Mouse (Mus musculus): Measurements from ENCODE around the gene C1qa. TPM values are rescaled to one million over a fixed set of nuclear protein-coding genes. Genes with fewer than 3 reads are reported as not detected.

C1qa gene
- polyA plus RNA-seq, 1 experiment from 2014 or later, result 30.7 TPM

DNA sequence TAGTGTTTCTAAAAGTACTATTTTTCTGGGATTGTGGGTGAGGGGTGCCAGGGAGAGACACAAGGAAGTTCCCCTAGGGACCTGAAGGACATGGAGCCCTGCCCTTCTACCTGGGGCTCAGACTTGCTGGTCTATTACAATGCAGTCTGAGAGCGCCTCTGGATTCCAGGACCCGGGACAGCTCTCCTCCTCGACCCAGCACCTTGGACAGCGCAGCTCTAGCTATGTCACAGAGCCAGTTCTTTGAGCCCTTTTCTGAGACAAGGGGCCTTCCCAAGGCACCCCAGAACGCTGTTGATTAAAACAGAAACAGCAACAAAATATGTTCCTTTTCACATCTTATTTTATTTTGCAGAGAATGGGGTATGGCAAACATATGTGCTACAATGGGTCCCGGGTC lies 25.9 kb upstream of the C1qa start:
- ATAC-seq (replicated peaks; ENCODE audit: insufficient number of reproducible peaks, insufficient read depth, low FRiP score, low read depth), result no peak
- Histone ChIP-seq H3K4me2 (no peak overlapping the region), H3K9ac (no peak overlapping the region), H3K27me3 (peaks cover 59% of the 10 kb centered on the region), H3K4me3 (no peak overlapping the region), H3K9me3 (replicated peaks) (no peaks in the 10 kb centered on the region), H3K27ac (no peak overlapping the region), H3K4me1 (replicated peaks) (no peaks in the 10 kb centered on the region), H3K36me3 (no peaks in the 10 kb centered on the region)
- WGBS, result 5% methylated on average over 6 of the region's 6 CpGs

DNA sequence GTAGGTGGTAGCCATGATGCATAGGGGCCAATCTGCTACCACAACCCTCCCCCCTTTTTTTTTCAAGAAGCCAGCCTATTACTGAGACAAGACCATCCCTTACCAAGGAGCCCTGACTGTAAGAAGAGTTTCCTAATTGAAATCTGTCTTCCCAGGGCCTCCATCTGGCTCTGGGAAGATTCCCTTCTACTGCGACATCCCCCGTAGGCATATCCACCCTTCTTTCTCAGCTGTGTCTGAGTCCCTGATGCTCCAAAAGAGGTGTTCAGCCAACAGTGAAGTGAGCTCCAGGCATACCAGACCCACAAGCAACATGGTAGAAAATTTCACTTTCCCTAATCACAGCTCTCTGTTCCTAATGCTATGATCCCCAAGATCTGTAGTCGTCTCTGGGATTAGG lies 20.9 kb upstream of the C1qa start:
- Histone ChIP-seq H3K36me3 (no peaks in the 10 kb centered on the region), H3K9me3 (replicated peaks) (no peaks in the 10 kb centered on the region), H3K4me1 (replicated peaks) (no peaks in the 10 kb centered on the region), H3K4me3 (no peak overlapping the region), H3K4me2 (no peak overlapping the region), H3K9ac (no peak overlapping the region), H3K27ac (no peak overlapping the region), H3K27me3 (peaks cover 33% of the 10 kb centered on the region)
- 67% methylated on average over 3 of the region's 3 CpGs for WGBS
- no peak for ATAC-seq (replicated peaks; ENCODE audit: insufficient number of reproducible peaks, insufficient read depth, low FRiP score, low read depth)

DNA sequence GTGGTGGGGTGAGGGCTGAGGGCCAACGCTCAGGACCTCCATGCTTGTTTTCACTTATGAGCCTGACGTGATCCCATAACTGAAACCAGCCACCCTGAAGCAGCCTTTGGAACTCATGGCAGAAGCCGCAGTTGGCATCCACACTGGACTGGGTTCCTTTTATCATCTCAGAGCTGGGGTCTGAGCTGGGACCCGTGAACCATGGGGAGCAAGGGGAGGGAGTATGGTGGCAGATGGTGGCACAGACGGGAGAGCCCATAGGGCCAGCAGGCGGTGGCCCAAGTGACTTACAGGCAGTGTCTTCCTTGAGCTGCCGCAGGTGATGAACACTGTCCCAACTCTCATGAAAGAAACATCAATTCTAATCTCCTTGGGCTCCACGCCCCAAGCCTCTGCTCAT lies 20.2 kb upstream of the C1qa start:
- no peak overlapping the region for H3K4me3 ChIP-seq
- H3K36me3 ChIP-seq, result no peaks in the 10 kb centered on the region
- WGBS, result 76% methylated on average over 8 of the region's 8 CpGs
- H3K27me3 ChIP-seq, result peaks cover 34% of the 10 kb centered on the region
- H3K9me3 ChIP-seq (replicated peaks), result no peaks in the 10 kb centered on the region
- no peak for ATAC-seq (replicated peaks; ENCODE audit: insufficient number of reproducible peaks, insufficient read depth, low FRiP score, low read depth)
- H3K9ac ChIP-seq, result no peak overlapping the region
- no peaks in the 10 kb centered on the region for H3K4me1 ChIP-seq (replicated peaks)
- no peak overlapping the region for H3K27ac ChIP-seq
- no peak overlapping the region for H3K4me2 ChIP-seq

DNA sequence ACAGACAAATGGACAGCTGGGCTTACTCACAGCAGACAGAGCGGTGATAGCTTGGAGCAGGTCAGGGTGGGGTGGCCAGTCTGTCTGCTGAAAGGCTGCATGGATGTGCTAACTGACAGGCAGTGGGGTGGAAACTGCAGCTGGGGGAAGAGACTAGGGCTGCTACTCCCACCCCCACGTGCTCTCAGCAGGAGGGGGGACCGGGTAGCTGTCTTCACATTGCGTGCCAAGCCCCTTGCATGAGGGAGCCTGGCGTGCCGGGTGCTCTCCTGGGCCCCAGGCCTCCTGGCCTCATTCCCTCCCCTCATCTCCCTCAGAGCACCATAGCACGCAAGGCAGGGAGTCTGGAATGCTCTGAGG lies 18.5 kb upstream of the C1qa start:
- Histone ChIP-seq H3K4me2 (no peak overlapping the region), H3K9me3 (replicated peaks) (no peaks in the 10 kb centered on the region), H3K27me3 (peaks cover 50% of the 10 kb centered on the region), H3K36me3 (no peaks in the 10 kb centered on the region), H3K4me3 (no peak overlapping the region), H3K9ac (no peak overlapping the region), H3K4me1 (replicated peaks) (no peaks in the 10 kb centered on the region), H3K27ac (no peak overlapping the region)
- 16% methylated on average over 7 of the region's 7 CpGs for WGBS
- no peak for ATAC-seq (replicated peaks; ENCODE audit: insufficient number of reproducible peaks, insufficient read depth, low FRiP score, low read depth)

DNA sequence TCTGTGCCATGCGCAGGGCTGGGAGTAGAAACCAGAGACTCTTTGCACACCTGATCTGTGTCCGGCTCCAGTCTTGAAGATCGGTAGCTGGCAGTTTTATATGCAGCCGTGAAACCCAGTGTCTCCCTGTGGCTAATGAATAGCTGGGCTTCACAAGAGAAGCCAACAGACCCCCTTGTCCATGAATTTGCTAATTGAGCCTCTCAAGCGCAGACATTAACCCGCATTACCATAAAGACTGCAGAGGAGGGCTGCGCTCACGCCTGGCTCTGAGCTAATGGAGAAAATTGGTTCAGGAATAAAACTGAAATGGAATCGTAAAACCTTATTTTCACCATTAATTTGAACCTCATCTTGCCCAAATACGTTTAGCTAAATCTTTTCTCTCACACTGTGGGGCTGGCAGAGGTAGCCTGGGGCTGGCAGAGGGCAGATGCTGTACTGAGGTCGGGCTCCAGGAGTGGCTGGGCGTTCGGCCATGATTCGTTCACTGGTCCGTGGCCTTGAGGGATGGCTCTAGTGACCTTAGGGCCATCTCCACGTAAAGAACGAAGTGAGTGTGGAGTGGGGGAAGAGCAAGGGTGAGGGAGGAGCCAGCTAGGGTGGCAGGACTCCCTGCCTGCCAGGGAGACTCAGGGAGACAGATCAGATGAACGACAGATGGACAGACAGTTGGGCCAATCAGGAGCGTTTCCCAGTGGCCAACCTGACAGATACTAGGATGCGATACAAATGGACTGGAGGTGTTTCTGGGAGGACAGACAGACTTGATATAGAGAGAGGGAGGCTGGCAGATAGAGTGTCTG lies 18.0 kb upstream of the C1qa start:
- Histone ChIP-seq H3K4me1 (replicated peaks) (no peaks in the 10 kb centered on the region), H3K9ac (no peak overlapping the region), H3K4me2 (no peak overlapping the region), H3K4me3 (no peak overlapping the region), H3K36me3 (no peaks in the 10 kb centered on the region), H3K27ac (no peak overlapping the region), H3K27me3 (peaks cover 53% of the 10 kb centered on the region), H3K9me3 (replicated peaks) (no peaks in the 10 kb centered on the region)
- 61% methylated on average over 20 of the region's 20 CpGs for WGBS
- ATAC-seq (replicated peaks; ENCODE audit: insufficient number of reproducible peaks, insufficient read depth, low FRiP score, low read depth), result no peak

DNA sequence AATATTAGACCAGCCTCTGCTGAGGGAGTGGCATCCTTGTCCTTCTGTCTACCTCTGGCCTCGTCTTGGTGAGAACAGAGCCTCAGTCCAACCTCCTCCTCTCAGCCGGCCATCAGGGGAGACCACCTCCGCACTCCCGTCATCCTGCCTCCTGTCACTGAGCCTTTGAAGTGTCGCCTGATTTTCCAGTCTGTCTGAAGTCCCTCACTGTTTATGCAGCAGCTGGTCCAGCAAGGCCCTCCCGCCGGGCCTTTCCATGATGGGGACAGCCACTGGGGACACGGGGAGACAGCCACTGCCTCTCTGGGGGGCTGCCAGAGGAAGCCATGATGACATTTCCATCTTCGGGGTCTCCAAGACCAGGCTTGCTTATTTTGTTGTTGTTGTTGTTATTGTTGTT lies 14.2 kb upstream of the C1qa start:
- no peak overlapping the region for H3K27ac ChIP-seq
- H3K9ac ChIP-seq, result no peak overlapping the region
- peaks cover 74% of the 10 kb centered on the region for H3K27me3 ChIP-seq
- H3K4me2 ChIP-seq, result no peak overlapping the region
- H3K4me3 ChIP-seq, result no peak overlapping the region
- H3K4me1 ChIP-seq (replicated peaks), result no peaks in the 10 kb centered on the region
- 17% methylated on average over 9 of the region's 9 CpGs for WGBS
- H3K9me3 ChIP-seq (replicated peaks), result no peaks in the 10 kb centered on the region
- H3K36me3 ChIP-seq, result no peaks in the 10 kb centered on the region
- ATAC-seq (replicated peaks; ENCODE audit: insufficient number of reproducible peaks, insufficient read depth, low FRiP score, low read depth), result no peak

DNA sequence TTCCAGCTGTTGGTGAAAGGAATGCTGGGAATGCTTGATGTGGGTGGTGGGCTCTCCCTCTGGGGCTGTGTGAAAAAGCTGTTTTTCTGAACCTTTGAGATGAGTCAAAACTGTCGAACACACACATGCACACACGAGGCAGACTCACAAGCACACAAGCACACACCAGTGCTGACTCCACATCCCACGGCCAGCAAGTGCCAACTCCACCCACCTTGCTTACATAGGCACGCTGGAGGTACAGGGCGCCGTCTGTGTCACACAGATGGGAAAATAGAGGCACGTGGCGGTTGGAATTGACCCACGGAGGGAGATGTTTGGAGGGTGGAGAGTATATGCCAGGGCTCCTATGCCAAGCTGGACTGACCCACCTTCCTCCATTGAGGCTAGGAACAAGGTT lies 13.2 kb upstream of the C1qa start:
- H3K36me3 ChIP-seq, result no peaks in the 10 kb centered on the region
- ATAC-seq (replicated peaks; ENCODE audit: insufficient number of reproducible peaks, insufficient read depth, low FRiP score, low read depth), result no peak
- H3K4me1 ChIP-seq (replicated peaks), result no peaks in the 10 kb centered on the region
- H3K9ac ChIP-seq, result no peak overlapping the region
- peaks cover 79% of the 10 kb centered on the region for H3K27me3 ChIP-seq
- no peak overlapping the region for H3K4me2 ChIP-seq
- H3K4me3 ChIP-seq, result no peak overlapping the region
- no peaks in the 10 kb centered on the region for H3K9me3 ChIP-seq (replicated peaks)
- H3K27ac ChIP-seq, result no peak overlapping the region
- WGBS, result 39% methylated on average over 9 of the region's 9 CpGs

DNA sequence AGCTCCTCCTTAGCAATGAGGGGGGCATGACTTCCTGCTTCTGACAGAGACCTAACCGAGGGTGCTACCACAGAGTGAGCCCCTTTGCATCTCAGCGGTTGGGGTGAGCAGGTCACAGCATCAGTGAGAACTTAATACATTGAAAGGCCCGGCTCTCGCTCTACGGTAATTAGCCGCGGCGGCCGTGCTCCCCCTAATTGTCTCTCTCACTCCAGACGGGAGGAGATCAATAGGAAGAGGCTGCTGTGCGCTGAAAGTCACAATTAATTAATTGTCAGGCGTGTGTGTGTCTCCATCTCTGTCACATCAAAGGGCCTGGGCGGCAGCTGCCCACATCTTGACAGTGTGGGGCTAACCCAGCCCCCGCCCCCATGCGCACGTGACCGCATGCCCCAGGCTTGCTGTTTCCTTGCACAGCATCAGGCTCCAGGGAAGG lies 12.6 kb upstream of the C1qa start:
- no peak for ATAC-seq (replicated peaks; ENCODE audit: insufficient number of reproducible peaks, insufficient read depth, low FRiP score, low read depth)
- WGBS, result 9% methylated on average over 17 of the region's 17 CpGs
- Histone ChIP-seq H3K4me3 (no peak overlapping the region), H3K4me1 (replicated peaks) (no peaks in the 10 kb centered on the region), H3K36me3 (no peaks in the 10 kb centered on the region), H3K27me3 (peaks cover 82% of the 10 kb centered on the region), H3K27ac (no peak overlapping the region), H3K9ac (no peak overlapping the region), H3K4me2 (no peak overlapping the region), H3K9me3 (replicated peaks) (no peaks in the 10 kb centered on the region)

DNA sequence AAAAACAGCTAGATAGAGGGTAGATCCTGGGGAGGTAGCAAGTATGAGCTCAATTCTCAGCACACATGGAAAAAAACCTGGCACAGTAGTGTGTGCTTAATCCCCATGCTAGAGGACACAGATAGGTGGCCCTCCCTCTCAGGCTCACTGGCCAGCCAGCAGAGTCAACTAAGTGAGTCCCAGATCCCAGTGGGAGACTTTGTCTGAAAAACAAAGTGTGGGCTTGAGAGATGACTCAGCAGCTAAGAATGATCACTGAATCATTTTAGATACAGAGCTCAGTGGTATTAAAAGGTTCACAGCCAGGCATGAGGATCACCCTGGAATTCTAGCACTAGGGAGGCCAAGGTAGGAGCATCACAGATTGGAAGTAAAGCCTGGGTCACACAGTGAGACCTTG lies 9.2 kb upstream of the C1qa start:
- Histone ChIP-seq H3K27me3 (peaks cover 89% of the 10 kb centered on the region), H3K9me3 (replicated peaks) (no peaks in the 10 kb centered on the region), H3K9ac (no peak overlapping the region), H3K4me3 (no peak overlapping the region), H3K27ac (no peak overlapping the region), H3K4me2 (no peak overlapping the region), H3K36me3 (no peaks in the 10 kb centered on the region), H3K4me1 (replicated peaks) (no peaks in the 10 kb centered on the region)
- no peak for ATAC-seq (replicated peaks; ENCODE audit: insufficient number of reproducible peaks, insufficient read depth, low FRiP score, low read depth)

DNA sequence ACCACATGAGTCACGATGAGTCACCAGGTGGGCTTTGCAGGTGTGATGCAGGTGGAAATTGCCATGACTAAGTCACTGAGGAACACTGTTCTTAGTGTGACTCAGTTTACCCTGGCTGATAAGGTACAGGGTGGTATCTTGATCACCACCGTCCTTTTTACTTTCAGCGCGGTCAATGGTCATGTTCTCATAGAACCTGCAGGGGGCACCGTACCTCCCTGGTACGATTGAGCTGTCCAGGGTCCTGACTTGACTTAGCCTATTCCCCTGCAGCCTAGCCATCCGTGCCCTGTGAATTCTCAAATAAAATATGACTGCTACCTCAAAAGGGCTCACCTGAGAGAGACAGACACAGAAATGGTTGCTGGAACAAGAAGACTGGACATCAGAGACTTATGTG lies 8.4 kb upstream of the C1qa start:
- no peak overlapping the region for H3K27ac ChIP-seq
- H3K36me3 ChIP-seq, result no peaks in the 10 kb centered on the region
- no peak for ATAC-seq (replicated peaks; ENCODE audit: insufficient number of reproducible peaks, insufficient read depth, low FRiP score, low read depth)
- no peak overlapping the region for H3K9ac ChIP-seq
- no peaks in the 10 kb centered on the region for H3K9me3 ChIP-seq (replicated peaks)
- peaks cover 83% of the 10 kb centered on the region for H3K27me3 ChIP-seq
- H3K4me1 ChIP-seq (replicated peaks), result no peaks in the 10 kb centered on the region
- 11% methylated on average over 7 of the region's 7 CpGs for WGBS
- H3K4me2 ChIP-seq, result no peak overlapping the region
- H3K4me3 ChIP-seq, result no peak overlapping the region

DNA sequence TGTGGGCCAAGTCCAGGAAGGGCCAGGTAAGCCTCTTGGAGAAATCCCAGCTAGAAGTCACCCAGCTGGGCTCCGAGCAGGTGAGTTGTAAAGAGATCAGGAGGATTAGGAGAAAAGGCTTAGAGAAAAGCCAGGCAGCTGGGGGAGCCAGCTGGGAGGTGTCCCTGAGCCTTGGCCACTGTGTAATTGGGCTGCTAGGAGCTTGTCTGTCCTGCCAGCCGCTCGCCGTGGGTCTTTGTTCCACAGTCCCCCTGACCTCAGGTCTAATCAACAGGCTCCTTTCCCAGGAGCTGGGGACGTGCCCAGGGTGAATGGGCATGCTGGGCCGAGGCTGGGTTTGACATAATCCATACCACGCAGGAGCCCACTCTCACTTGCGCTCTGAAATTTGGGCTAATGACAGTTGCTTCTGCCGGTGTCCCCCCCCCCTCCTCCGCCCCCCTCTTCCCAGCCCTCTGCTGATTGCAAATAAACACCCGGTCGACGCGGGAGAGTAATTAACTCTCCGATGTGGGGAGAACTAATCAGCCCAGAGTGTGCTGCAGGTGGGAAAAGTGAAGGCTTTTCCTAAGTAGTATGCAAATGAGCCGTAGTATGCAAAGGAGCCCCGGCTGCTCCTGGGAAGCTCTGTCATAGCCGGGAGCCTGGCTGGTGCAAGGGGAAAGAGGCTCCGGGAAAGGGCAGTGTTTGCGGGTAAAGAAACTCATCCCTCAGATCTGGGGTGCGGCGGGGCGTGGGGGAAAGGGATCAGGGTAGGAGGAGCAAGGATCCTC lies 6.3 kb upstream of the C1qa start:
- H3K4me3 ChIP-seq, result no peak overlapping the region

DNA sequence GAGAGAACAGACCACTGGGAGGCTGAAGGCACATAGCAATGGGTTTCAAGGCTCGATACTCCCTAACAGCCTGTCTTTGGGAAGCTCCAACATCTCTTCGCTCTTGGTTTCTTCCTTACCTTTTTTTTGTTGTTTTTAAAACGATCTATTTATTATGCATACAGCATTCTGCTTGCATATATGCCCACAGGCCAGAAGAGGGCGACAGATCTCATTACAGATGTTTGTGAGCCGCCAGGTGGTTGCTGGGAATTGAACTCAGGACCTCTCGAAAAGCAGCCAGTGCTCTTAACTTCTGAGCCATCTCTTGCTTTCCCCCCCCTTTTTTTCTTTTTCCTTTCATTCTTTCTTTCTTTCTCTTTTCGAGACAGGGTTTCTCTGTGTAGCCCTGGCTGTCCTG lies 551 bp upstream of the C1qa start:
- no peak for ATAC-seq (replicated peaks; ENCODE audit: insufficient number of reproducible peaks, insufficient read depth, low FRiP score, low read depth)
- Histone ChIP-seq H3K4me1 (replicated peaks) (no peaks in the 10 kb centered on the region), H3K27ac (no peak overlapping the region), H3K27me3 (peaks cover 79% of the 10 kb centered on the region), H3K4me2 (no peak overlapping the region), H3K9me3 (replicated peaks) (no peaks in the 10 kb centered on the region), H3K4me3 (no peak overlapping the region), H3K36me3 (no peaks in the 10 kb centered on the region), H3K9ac (no peak overlapping the region)
- WGBS, result 62% methylated on average over 7 of the region's 7 CpGs

More for the DNA sequence above, 6.3 kb upstream of the C1qa start:
- Histone ChIP-seq H3K4me2 (no peak overlapping the region), H3K4me1 (replicated peaks) (no peaks in the 10 kb centered on the region), H3K9me3 (replicated peaks) (no peaks in the 10 kb centered on the region), H3K9ac (no peak overlapping the region), H3K27me3 (peaks cover 75% of the 10 kb centered on the region), H3K36me3 (no peaks in the 10 kb centered on the region), H3K27ac (no peak overlapping the region)
- 4% methylated on average over 23 of the region's 23 CpGs for WGBS
- ATAC-seq (replicated peaks; ENCODE audit: insufficient number of reproducible peaks, insufficient read depth, low FRiP score, low read depth), result no peak
